Mouse (Mus musculus) inflammation-experienced regulatory T-cells, adult 6 months (primary cell): ENCODE data around the gene Yars. TPM values are rescaled to one million over a fixed set of nuclear protein-coding genes. Genes with fewer than 3 reads are reported as not detected.

Source experiments
- ATAC-seq: one replicate; pipeline ENCODE4 v1.8.0; 2017
- polyA plus RNA-seq, 3 experiments: library from polyadenylated mRNA; unstranded; fragments of 100-300 nt; shearing (Covaris generic); gene quantifications; one replicate each; pipeline ENCODE4 v1.2.1; 2017

The Yars gene
- polyA plus RNA-seq, 3 experiments from 2014 or later: 32.7 to 36.8 (median 35.7) TPM

DNA sequence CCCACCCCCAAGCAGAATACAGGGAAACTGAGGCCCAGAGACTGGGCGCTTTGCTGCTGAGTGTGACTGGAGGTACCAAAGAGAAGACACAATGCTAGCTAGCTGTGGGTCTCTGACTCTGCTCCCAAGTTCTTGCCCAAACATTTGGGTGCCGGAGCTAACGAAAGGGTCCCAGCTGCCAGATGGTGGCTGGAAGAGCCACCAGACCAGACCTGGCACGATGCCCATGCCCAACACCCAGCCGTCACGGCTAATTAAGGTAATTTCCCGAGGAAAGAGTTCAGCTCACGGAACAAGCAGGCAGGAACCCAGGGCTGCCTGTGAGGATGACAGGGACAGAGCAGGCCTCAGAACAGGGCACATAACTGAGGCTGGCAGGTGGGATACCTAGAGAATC, 38.4 kb downstream of the Yars start:
- ATAC-seq: no peak

DNA sequence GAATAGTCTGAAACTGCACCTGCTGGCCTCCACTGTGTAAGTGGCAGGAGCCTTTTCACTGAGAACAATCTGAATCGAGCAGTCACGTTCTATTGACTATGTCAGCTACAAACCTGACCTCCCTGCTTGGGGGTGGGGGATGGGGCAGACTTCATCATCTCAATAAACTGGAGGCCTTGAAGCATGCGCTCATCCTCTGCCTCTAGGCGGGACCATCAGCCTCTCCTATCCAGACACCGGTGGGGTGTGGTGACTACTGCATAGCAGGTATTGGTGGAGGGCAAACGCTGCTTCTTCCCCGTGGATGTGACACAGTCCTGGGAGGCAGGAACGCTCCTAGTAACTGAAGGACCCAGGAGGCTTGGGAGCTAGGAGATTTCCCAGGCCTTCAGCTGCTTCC, 41.4 kb downstream of the Yars start:
- ATAC-seq: no peak

DNA sequence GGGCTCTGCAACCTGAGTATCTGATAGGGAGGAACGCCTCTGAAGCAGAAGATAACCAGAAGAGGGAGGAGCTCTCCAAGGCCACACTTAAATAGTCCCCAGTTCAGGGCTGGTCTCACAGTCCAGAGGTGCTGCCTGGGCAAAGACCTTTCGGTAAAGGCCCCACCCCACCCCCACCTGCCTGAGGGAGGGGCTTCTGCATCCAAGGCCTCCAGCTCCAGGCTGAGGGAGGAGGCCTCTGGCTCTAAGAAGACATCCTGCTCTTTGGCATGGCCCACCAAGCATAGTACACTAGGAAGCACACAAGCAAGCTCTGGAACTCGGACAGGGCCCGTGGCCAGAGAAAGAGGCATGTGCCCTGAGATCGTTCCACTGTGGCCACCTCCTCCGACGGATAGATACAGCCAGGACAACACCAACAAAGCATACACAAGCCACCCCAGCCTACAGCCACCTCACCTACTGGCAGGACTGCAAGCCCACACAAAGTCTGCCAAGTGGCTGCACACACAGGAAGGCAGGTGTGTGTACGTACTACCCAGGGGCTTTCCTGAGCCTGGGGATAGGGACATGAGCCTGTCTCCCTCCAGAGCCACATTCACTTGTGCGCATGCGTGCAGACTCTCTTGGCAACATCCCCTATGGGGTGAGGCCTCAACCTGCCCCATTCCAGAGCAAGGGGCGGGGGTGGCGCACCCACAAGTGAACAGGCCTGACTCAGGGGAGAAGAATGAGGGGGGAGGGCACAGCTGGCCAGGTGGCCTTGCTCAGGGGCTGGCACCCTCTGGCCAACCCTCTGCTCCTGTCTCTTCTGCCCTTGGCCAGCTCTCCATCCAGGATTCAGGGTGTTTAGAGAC, 42.3 kb downstream of the Yars start:
- no peak for ATAC-seq

DNA sequence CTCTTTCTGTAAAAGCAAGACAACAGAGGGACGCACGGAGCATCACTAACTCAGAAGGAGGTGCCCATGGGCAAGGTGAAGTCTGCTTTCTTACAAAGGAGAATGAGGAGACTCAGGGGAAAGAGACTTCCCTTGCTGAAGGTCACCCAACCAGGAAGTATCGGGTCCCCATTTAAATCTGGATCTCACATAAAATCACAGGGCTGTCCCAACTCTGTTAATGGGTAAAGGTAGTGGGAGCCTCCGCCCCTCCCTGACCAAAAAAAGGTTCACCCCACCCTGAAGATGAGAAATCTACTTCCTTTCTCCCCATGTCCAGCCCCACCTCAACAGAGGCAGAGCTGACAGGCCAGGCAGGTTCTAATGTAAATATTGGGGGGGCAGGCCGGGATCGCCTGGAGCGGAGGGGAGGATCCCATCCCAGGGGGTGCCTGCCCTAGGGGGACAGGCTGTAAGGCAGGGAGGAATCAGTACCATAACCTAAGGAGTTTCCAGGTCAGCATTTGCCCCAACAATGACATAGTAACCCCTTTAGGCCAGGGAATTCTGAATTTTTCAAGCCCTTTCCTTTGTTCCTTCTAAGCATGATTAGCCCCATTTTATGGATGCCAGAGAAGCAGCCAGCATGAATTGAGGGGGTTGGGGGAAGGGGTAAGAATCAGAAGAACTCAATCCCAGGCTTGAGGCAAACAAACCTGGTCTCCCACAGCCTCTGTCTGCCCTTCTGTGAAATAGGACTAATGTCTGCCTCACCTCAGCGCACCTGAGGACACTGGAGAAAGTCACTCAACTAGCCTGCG, 43.2 kb downstream of the Yars start:
- no peak for ATAC-seq

DNA sequence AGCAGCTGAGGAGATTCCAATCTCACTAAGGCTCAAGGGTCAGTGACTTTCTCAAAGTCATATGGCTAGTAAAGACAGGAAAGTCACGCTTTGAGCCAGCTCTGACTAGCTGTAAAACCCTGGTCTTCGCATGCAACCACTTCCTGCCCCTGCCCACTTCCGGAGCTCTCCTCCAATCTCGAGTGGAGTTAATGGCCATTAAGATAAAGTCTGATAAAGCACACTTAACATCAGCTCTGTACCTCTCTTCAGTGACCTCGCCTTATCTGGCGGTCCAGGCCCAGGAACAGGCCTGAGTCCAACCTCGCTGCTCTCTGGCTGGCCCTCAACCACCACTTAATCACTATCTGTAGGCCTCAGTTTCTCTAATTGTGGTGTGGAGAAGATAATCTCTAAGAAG, 44.9 kb downstream of the Yars start:
- no peak for ATAC-seq

DNA sequence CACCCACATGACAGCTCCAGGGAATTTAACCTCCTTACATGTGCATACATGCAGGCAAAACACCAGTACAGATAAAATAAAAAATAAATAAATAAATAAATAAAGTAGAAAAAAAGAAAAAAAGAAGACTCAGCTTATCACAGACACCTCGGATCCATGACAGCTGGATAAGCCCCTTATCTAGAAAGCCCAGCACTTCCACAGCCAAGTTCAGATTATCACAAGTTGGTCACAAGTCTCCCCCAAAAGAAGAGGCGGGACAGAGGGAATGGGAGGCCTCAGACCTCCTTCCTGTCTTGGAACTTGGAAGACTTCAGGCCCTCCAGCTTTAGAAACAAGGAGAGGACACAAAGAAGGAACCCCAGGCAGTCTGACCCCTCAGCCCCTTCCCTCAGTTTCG, 45.6 kb downstream of the Yars start:
- ATAC-seq: no peak

DNA sequence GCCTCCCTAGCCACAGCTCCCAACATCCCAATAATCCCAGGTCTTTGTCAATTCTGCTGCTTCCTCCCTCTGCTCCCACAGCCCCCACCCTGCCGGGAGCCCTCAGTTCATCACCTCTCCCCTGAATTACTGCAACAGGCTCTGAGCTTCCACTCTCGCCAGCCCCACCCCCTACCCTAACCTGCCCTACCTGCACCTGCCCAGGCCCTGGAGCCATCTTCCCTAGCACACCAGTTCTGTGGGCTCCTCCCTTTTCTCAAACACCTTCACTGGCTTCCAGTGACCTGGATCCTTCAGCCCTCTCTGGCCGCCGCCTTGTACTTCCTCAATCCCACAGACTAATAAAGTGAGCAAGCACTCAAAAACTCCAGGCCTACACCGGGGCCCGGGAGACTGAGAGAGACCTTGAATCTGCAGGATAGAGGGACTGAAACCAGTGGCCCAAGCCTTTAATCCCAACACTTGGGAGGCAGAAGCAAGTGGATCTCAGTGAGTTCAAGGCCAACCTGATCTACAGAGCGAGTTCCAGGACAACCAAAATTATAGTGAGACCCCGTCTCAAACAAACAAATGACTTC, 46.8 kb downstream of the Yars start:
- no peak for ATAC-seq

DNA sequence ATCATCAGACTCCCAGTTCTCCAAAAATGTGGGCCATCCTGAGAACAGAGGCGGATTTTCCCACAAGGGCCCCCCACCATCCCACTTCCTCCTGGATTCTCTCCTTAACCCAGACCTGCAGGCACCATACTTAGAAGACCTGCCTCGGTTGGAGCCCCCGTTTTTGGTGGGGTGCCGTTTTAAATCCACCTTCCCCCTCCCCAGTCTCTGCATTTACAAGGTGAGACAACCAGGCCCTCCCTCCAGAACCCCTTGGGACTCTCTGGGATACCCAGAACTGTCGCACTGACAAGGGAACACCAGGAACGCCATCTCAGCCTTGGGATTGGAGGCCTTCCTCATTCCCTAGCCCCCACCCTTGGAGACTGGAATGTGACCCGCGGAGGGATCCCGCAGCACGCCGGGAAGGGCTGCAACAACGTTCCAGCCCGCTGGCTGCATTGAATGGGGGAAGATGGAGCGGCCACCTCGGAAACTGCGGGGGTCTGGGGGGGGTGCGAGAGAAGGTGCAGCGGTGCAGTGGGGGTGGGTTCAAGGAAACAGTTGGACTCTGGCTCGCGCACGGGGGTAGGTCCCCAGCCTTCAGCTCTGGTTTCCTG, 48.4 kb downstream of the Yars start:
- no peak for ATAC-seq

DNA sequence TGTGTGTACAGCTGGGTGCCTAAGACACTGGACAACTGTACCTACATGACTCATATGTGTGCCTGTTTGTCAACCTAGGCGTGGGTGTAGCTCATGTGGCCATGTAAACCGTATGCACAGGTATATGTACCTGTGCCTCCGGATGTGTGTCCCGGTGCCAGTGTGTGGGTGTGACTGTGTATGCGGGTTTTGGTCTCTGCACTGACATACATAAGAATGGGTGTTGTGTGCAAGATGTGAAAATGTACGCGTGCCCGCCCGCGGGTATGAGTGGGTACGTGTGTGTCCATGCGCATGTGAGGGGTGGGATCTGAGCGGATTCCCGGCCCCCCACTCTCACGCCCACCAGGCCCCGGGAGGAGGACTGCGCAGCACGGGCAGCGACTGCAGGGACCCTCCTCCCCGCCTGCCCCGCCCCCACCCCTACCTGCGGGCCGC, 49.0 kb downstream of the Yars start:
- ATAC-seq: no peak

DNA sequence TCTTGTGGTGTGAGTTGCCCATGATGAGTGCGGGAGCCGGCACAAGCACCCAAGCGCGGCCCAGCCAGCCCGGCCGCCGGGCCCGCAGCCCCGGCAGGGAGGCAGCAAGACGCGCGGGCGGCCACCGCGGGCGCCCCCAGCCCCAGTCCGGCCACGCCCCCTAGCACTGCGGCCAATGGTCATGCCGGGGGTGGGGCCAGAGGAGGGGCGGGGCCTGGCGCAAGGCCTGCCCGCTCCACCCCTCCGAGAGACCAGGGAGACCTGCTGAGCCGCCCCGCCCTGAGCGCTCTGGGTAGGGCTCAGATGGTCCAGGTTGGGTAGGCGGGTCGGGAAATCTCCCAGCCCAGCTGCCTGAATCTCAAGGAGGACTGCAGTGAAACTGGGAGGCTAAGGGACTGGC, 49.5 kb downstream of the Yars start:
- ATAC-seq: no peak

DNA sequence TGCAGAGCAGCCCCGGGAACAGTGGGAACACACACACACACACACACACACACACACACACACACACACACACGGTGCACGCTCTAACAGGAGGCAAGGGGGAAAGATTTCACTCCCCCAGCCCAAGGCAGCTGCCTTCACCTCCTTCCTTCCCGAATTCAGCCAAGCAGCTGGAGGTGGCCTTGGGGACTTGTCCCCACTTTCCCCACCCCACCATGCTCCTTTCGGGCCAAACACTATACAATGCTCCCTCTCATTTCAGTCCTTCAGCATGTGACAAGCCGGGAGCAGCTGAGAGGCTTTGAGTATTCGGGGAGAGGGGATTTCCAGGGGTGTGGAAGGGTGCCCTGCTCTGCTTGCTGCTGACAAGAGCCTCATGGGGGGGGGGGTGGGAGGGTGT, 52.3 kb downstream of the Yars start:
- no peak for ATAC-seq

DNA sequence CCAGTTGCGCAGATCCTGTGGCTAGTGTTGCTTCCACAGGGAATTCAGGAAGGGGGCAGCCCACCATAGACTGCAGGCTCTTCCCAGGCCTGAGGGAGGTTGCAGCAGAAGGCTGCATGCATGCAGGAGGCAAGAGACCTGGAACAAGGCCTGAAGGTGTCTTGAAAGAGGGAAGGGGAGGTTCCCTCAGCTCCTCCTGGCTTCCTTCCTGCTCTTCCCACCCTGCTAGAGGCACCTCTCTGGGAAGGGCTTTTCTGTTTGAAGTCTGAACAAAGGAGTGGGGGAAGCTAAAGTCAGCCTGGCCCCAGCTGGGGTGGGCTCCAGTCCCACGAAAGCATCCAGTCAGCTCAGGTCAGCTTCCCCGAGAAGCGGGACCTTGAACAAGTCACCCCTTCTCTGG, 52.8 kb downstream of the Yars start:
- no peak for ATAC-seq

DNA sequence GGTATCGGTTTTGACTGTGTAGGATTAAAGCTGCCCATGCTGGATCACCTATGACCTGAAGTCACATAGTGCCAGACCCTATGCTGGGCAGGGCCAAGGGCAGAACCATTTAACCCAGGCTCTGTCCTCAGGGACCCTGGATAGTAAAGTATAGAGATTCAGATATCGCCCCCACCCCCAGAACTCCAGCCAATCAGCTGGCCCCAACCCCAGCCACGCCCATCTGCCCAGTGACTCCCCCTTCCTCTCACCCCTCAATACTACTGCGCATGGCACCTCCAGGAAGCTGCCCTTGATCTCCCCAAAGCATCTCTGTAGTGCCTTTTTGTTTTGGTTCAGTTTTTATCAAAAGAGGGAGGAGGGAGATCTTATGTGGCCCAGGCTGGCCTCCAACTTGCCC, 53.2 kb downstream of the Yars start:
- no peak for ATAC-seq

DNA sequence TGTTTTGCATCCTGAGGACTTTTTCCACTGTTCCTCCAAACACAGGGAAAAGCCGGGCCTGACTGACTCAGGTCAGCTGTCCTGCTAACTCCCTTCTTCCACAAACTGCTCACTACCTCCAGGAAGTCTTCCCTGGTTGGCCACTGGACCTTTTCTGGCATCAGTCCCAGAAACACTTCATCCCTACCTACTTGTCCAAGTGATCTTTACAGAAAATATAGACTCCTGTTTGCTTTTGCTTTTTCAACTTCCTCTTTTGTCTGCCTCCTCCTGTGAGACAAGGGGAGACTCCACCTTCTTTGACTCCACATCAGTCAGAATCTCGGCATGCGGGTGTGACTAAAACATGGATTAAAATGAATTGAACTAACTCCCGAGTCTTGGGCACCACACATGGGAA, 55.2 kb downstream of the Yars start:
- no peak for ATAC-seq

DNA sequence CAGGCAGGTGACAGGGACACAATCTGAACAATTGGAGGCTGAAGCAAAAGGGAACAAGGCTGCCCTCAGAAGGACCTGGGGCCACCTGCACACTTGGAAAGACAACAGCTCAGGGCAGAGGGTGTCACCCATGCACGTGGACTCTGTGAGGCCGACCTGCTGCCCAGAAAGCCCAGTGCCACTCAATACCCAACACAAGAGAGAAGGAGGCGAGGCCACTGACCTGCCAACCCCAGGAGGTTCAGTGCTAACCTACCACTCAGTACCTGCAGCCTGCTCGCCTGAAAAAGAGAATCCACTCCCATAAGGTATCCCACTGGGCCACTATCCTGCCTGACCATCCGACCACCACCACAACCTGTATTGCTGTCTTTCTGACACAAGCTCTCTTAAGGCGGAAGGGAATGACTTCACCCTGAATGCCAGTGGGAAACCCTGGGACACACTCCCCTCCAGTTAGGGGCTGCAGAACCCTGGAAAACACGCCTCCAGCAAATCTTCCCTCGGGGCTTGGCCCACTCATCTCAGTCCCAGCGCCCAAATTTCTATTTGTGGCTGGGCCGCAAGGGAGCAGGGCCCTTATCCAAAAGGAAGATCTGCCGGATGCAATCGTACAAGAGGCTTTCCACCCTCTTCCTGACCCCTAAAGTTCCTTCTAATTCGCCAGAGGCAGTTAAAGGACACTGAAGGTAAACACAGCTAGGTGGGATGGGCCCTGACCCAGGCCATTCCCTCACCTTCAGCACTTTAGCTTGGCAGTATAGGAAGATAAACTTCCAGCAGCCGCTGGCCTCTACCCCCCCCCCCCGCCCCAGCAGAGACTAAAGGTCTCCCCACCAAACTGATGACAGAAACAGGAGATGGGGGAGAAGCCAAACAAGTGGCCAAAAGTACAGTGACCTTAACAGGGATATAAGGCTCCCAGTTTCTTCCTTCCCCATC, 57.1 kb downstream of the Yars start:
- no peak for ATAC-seq

DNA sequence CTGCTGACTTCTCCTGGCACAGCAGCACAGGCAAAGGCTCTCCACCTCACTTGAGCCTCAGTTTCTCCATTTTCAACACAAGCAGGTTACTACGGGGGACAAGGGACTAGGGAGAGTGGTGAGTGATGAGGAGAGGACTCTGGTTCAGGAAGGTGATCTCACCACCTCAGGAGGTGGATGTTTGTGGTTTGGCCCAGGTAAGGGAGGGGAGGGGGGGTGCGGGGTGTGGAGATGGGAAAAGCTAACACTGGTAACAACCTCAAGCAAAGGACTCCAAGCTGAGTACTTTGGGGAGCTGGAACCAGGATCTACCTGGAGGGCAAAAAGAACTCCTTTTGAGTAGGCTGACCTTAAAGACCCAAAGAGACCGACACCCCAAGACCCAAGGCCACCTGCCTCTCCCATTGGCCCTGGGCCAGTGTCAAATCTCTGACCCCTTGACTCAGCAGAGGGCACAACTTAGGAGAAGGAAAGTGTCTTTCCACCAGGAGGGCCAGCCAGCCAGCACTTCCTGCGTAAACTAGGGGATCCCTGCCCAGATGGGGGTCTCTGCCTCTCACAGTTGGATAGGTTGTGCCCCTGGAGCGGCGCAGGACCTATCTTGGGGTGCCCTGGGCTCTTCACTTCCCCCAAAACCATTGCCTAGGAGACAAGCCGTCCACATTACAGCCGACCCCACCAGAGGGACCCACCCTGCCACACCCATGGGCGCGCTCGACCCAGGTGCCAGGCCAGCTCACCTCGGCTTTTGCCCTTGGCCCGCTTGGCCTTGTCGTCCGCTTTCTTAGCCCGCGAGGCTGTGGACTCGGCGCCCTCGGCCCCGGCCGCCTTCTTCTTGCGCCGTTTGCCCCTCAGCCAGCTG, 58.1 kb downstream of the Yars start:
- ATAC-seq: no peak

DNA sequence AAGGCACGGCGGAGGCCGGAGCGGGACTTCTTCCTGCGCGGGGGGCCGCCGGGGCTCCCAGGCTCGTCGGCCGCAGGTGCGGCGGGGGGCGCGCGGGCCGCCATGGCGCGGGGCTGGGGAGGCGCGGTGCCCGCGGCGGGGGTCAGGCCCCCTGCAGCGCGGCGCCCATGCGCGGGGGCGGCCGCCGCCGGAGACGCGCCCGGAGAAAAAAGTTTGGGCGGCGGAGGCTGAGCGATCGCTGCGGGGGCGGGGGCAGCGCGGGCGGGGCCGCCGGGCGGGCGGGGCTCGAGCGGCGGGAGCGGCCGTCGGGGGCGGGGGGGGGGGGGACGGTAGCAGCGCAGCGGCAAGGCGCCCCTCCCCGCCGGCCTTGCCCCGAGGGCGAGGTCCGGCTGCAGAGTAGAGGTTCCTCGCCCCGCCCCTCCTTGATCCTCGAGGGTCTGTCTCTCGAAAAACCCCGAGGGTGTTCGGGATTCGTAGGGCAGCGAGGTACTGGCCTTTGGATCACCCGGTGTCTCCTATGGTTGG, 58.7 kb downstream of the Yars start:
- ATAC-seq: no peak

DNA sequence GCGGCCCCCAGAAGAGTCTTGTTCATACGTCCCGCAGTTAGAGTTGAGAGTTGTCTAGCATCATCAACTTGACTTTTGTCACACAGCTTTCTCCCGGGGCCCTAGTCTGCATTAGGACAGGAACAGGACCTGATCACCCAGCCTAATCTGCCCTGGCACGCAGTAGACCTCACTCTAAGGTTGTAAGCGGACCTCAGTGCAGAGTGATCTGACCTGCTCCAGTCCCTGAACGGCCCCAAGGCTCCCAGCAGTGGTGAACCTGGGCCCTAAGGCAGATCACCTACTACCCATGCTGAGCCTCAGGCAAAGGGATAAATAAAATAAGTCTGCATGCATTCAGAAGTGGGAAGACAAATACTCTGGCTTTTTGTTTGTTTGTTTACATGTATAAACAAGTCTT, 59.7 kb downstream of the Yars start:
- no peak for ATAC-seq

DNA sequence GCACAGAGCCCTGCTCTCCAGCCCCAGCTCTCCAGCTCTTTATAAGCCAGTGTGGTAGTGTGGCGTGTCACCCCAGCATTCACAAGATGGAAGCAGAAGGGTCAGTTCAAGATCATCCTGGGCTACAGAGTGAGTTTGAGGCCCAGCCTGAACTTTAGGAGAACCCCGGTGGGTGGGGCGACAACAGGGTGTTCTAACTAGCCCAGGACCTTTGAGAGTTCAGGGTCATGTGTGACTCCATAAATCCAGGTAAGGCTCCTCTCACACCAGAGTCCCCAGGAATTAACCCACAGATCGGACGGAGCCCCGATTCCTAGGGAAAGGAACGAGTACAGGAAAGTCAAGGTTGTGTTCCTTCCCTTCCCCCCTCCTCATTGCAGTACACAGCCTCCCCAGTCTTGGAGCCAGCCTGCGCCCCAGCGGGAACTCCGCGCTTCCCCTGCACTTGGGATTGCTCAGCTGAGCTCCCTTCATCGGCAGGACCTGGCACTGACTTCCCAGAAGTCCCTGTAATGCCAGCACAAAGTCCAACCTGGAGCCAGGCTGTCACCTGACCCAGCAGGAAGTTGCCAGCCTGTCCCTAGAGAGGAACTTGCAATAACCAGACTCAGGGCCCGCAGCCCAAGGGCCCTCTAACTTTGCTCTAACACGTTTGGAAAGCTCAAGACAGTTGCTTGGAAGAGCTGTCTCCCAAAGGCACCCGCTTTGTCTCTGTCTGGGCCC, 61.4 kb downstream of the Yars start:
- ATAC-seq: no peak

DNA sequence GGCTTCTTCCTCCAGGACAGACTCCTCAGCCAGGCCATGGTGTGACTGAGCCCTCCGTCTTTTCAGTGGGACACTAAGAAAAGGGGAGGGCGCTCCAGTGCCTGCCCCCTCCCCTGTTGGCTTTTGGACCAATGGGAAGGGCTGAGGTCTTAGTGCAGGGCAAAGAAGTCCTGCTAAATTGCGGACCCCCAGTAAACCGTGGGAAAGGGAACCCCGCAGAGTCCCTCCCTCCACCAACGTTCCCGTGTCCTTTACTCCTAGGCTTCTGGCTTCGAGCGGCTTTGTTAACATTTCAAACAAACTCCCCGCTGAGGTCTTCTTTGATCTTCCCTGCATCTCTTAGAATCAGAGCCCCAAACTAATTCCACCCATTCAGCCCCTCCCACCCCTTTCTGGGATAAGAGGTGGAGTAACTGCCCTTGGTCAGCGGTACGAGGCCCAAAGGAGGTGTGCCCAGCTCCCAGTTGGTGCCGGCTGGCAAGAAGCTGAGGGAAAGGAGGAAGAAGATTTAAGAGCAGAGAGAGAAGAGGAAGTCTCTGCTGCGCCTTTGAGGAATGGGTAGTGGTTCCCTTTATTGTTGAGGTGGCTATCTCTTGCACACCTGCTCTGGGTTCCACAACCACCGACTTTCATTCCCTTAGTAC, 62.0 kb downstream of the Yars start:
- ATAC-seq: no peak
